Mouse (Mus musculus) c-Kit-positive CD71-negative TER-119-negative erythroid progenitor cells, embryonic 14.5 days (primary cell): ENCODE data around the gene Slc46a2.

Experiments
- DNase-seq: peaks from one replicate; pipeline ENCODE4 v3.0.0-alpha.2; 2013; ENCODE audit warnings: low read depth

The Slc46a2 gene

GRCm38 (mm10) chr4:59859693-59860425 lies 55.0 kb downstream of the Slc46a2 start:
- DNase-seq, result no peak
